Mouse (Mus musculus): Measurements from ENCODE around the gene 4930449I24Rik.
"Not testable (repeated sequence)": the region's sequence is repeated elsewhere in the genome, so short reads cannot be mapped to it uniquely, and the experiment has no call there.

The 4930449I24Rik gene

DNA sequence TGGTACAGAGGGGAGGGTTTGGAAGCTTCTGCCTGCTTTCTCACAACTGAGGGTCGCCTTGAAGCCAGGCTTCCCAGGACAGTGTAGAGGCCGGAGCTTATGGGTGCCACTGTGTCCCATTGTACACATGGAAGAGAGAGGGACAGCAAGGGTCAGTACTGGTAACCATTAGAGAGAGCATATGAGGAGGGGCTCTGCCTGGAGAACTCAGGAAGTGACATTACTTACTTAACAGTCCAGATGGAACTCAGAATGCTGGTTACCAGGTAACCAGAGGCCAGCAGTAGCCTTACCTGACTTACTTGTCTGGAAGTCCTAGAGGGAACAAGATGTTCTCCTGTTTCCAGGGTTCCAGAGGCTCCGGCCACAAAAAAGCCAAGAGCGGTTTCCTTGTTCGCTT is at the start of gene 4930449I24Rik:
Gene 4930449I24Rik (plus strand): TSS at position 301 of the 400 bp plus-strand sequence.
- not testable (repeated sequence) for DNase-seq (ENCODE audit: low spot score in 2 of 2)

DNA sequence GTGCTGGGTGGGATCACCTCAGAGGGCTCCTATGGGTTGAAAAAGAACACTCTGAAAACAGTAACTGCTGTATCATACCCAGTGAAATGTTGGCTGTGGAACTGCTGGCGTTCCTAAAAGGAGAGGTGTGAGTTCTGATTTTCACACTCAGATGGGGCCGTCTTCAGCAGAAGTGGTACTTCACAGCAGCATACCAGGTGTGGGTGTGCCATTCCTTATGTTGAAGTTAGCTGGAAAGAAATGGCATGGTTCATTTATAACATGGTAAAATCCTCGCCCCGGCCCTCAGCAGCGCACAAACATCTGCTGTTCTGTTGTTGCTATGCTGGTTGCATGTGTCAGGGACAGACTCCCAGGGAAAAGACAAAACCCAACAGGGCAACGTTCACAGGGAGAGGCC is 48.6 kb upstream of the 4930449I24Rik start:
- no peak for DNase-seq (ENCODE audit: low spot score in 2 of 2)

DNA sequence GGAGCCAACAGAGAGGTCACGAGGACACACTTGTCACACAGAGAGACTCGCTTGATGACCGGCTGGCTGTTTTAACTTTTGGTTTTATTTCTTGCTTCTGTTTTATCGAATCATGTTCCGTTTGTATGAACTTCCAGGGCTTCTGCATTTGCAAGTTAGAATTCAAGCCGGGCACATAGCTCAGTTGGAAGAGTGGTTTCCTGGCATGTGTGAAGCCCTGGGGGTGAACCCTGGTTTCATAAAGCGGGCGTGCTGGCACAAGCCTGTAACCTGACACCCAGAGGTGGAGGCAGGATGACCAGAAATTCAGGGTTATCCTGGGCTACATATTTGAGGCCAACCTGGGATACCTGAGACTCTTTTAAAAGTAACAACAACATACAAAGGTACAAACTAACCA is 40.6 kb upstream of the 4930449I24Rik start:
- DNase-seq (ENCODE audit: low spot score in 2 of 2), result no peak

DNA sequence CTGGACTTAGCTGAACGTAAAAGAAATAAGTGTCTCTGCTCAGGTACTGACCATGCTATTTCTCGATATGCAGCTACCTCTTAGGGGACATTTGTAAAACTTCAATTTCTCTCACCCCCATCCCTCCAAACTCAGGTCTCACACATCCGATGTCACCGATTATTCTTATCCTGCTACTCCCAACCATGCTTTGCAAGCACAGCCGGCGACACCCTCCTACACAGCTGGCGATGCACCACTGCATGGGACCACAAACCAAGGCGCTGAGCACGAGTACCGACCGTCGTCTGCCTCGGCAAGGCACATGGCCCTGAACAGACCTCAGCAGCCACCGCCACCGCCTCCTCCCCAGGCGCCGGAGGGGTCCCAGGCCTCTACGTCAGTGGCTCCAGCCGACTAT is 35.5 kb upstream of the 4930449I24Rik start:
- DNase-seq (ENCODE audit: low spot score in 2 of 2), result no peak

DNA sequence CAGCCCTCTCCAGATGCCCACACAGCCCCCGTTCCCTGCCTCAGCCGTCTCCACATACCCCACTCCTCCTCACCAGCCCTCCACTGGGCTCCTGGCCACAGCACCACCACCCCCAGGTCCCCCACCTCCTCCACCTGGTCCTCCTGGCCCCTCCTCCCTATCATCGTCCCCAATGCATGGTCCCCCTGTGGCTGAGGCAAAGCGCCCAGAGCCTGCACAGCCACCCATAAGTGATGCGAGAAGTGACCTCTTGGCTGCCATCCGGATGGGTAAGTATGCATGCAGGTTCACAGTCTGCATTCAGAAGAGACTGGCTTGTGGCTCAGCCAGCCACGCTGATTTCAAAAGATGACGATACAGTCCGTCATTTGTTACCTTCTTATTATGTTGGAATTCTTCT is 33.9 kb upstream of the 4930449I24Rik start:
- DNase-seq (ENCODE audit: low spot score in 2 of 2), result no peak

DNA sequence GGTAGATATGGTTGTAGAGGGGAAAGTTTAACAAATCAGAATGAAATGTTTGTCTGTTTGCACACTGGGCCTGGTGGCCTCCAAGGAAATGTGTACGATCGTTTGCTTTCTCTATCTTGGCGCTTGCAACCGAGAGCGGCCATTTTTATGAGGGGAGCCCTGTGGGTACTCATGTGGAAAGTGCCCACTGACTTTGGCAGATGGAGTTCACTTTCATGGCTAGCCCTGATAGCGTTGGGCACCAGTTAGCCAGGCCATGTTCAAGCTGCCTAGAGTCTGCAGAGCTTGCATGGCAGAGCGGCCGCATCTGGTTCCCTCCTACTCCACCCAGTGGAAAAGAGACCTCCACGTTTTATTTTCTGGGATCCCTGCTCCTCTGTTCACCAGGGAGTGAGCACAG is 31.4 kb upstream of the 4930449I24Rik start:
- no peak for DNase-seq (ENCODE audit: low spot score in 2 of 2)

DNA sequence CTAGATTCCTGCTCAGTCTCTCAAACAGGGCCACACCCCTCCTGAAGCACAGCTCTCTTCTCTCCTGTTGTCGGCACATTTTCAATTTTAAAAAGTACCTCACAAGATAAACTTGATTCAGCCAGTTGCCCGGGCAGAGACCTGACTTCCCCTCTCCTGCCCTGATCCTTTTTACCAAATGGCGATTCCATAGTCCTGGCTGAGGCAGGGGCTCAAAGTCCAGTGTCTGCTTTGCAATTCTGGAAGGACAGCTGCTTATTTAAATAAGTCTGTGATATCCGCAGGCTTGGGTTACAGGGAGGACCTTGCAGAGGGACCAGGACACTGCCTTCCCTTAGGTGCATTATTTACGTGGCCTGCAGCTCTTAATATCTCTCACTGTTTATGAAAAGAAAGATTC is 30.9 kb upstream of the 4930449I24Rik start:
- no peak for DNase-seq (ENCODE audit: low spot score in 2 of 2)

DNA sequence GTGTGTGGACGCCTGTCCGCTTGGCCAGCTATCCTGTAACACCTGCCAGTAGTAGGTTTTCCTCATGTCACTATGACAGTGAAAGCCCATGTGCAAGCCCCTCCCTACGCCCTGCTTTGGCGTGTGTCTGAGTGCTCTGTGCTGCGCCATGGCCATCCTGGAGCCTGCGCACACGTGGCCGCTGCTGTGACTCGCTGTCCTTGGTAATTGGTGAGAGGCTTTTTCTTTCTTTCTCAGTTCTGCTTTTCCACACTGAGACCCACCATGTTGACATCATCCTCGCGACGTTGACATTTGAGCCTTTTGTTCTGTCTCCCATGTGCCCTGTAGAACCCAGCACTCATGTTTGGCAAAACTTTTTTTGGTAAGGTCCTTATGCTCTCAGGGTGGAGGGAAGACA is 30.4 kb upstream of the 4930449I24Rik start:
- DNase-seq (ENCODE audit: low spot score in 2 of 2), result no peak

DNA sequence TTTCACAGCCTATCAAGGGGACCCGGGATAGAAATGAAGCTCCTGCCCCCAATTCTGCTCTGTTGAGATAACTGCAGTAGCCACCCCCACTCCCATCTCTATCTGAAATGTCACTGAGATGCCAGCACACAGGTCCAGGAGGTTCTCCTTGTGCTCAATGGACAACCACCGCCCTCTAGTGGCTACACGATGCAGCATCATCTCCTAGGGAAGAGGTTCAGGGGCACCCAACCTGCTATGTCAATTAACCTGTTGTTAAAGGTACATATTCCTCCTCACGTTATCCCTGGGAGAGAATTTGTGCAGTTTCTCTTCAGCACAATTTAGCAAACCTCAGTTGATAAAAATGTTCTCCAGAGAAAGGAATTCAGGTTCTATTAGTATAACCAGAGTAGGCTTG is 22.6 kb upstream of the 4930449I24Rik start:
- DNase-seq (ENCODE audit: low spot score in 2 of 2), result peak in 1 of 2 experiments; percentile 22

DNA sequence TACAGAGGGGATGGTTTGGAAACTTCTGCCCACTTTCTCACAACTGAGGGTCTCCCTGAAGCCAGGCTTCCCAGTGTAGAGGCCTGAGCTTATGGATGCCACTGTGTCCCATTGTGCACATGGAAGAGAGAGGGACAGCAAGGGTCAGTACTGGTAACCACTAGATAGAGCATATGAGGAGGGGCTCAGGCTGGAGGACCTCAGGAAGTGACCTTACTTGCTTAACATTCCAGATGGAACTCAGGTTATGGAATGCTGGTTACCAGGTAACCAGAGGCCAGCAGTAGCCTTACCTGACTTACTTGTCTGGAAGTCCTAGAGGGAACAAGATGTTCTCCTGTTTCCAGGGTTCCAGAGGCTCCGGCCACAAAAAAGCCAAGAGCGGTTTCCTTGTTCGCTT is 20.5 kb upstream of the 4930449I24Rik start, which contains the start of gene Gm6408:
Gene Gm6408 (plus strand): TSS at position 301 of the 400 bp plus-strand sequence.
- not testable (repeated sequence) for DNase-seq (ENCODE audit: low spot score in 2 of 2)

DNA sequence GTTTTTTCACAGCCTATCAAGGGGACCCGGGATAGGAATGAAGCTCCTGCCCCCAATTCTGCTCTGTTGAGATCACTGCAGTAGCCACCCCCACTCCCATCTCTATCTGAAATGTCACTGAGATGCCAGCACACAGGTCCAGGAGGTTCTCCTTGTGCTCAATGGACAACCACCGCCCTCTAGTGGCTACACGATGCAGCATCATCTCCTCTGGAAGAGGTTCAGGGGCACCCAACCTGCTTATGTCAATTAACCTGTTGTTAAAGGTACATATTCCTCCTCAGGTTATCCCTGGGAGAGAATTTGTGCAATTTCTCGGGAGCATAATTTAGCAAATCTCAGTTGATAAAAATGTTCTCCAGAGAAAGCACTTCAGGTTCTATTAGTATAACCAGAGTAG is 13.2 kb upstream of the 4930449I24Rik start:
- peak in 1 of 2 experiments; percentile 45 for DNase-seq (ENCODE audit: low spot score in 2 of 2)

DNA sequence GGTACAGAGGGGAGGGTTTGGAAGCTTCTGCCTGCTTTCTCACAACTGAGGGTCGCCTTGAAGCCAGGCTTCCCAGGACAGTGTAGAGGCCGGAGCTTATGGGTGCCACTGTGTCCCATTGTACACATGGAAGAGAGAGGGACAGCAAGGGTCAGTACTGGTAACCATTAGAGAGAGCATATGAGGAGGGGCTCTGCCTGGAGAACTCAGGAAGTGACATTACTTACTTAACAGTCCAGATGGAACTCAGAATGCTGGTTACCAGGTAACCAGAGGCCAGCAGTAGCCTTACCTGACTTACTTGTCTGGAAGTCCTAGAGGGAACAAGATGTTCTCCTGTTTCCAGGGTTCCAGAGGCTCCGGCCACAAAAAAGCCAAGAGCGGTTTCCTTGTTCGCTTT is 11.1 kb upstream of the 4930449I24Rik start, which contains the start of gene Gm6370:
Gene Gm6370 (plus strand): TSS at position 301 of the 400 bp plus-strand sequence.
- not testable (repeated sequence) for DNase-seq (ENCODE audit: low spot score in 2 of 2)

DNA sequence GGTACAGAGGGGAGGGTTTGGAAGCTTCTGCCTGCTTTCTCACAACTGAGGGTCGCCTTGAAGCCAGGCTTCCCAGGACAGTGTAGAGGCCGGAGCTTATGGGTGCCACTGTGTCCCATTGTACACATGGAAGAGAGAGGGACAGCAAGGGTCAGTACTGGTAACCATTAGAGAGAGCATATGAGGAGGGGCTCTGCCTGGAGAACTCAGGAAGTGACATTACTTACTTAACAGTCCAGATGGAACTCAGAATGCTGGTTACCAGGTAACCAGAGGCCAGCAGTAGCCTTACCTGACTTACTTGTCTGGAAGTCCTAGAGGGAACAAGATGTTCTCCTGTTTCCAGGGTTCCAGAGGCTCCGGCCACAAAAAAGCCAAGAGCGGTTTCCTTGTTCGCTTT is 11.6 kb downstream of the 4930449I24Rik start, which contains the start of gene Gm3402:
Gene Gm3402 (plus strand): TSS at position 301 of the 400 bp plus-strand sequence.
- DNase-seq (ENCODE audit: low spot score in 2 of 2), result not testable (repeated sequence)

DNA sequence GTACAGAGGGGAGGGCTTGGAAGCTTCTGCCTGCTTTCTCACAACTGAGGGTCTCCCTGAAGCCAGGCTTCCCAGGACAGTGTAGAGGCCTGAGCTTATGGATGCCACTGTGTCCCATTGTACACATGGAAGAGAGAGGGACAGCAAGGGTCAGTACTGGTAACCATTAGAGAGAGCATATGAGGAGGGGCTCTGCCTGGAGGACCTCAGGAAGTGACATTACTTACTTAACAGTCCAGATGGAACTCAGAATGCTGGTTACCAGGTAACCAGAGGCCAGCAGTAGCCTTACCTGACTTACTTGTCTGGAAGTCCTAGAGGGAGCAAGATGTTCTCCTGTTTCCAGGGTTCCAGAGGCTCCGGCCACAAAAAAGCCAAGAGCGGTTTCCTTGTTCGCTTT is 23.3 kb downstream of the 4930449I24Rik start, which contains the start of gene Gm3404:
Gene Gm3404 (plus strand): TSS at position 301 of the 400 bp plus-strand sequence.
- not testable (repeated sequence) for DNase-seq (ENCODE audit: low spot score in 2 of 2)

DNA sequence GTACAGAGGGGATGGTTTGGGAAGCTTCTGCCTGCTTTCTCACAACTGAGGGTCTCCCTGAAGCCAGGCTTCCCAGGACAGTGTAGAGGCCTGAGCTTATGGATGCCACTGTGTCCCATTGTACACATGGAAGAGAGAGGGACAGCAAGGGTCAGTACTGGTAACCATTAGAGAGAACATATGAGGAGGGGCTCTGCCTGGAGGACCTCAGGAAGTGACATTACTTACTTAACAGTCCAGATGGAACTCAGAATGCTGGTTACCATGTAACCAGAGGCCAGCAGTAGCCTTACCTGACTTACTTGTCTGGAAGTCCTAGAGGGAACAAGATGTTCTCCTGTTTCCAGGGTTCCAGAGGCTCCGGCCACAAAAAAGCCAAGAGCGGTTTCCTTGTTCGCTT is 35.1 kb downstream of the 4930449I24Rik start, which contains the start of gene Gm3409:
Gene Gm3409 (plus strand): TSS at position 301 of the 400 bp plus-strand sequence.
- DNase-seq (ENCODE audit: low spot score in 2 of 2), result not testable (repeated sequence)

Data from spleen, postnatal 10 days (tissue).